Mouse (Mus musculus) MEL (cell line): ENCODE data around the gene Grsf1. TPM values are rescaled to one million over a fixed set of nuclear protein-coding genes. Genes with fewer than 3 reads are reported as not detected.
A peak's percentile ranks its signal among the peaks of the same experiment; 100 is the strongest.

Experiments
- DNase-seq: peaks from one replicate; pipeline ENCODE4 v3.0.0; 2011; ENCODE audit warnings: low read depth, low spot score
- H3K27ac ChIP-seq: 2 replicates; pipeline ENCODE4 v1.5.1; 2012; ENCODE audit warnings: low read depth, mild to moderate bottlenecking, control low read depth, low read length, moderate library complexity; ENCODE audit not compliant: control insufficient read depth
- H3K27me3 ChIP-seq, 2 experiments: fragments of 150-350 bp in 1 of 2; sonication (generic) in 1 of 2; 2 replicates each; pipeline ENCODE4 v1.6.1; 2012; ENCODE audit warnings: low read length in 2 of 2, mild to moderate bottlenecking in 2 of 2, improper control_type of control experiment in 1 of 2, moderate library complexity in 1 of 2; ENCODE audit not compliant: insufficient read depth in 2 of 2, control insufficient read depth in 1 of 2
- H3K36me3 ChIP-seq, 2 experiments: 2 replicates each; pipeline ENCODE4 v1.6.1; 2012 to 2014; ENCODE audit warnings: low read length in 2 of 2, improper control_type of control experiment in 1 of 2, inconsistent platforms in 1 of 2, mild to moderate bottlenecking in 1 of 2; ENCODE audit not compliant: insufficient read depth in 2 of 2, control insufficient read depth in 1 of 2
- H3K4me1 ChIP-seq, 2 experiments: fragments of 150-350 bp in 1 of 2; sonication (generic) in 1 of 2; 2 replicates each; pipeline ENCODE4 v1.6.1; 2012; ENCODE audit warnings: low read length in 2 of 2, improper control_type of control experiment in 1 of 2, mild to moderate bottlenecking in 1 of 2; ENCODE audit not compliant: insufficient read depth in 2 of 2, control insufficient read depth in 1 of 2
- H3K4me3 ChIP-seq, 2 experiments: fragments of 150-350 bp in 1 of 2; sonication (generic) in 1 of 2; 2 replicates each; pipeline ENCODE4 v1.5.1; 2012; ENCODE audit warnings: low read depth in 2 of 2, low read length in 2 of 2, mild to moderate bottlenecking in 2 of 2, moderate library complexity in 2 of 2, control low read depth in 1 of 2, improper control_type of control experiment in 1 of 2; ENCODE audit not compliant: control insufficient read depth in 1 of 2, insufficient read depth in 1 of 2
- H3K79me2 ChIP-seq: 2 replicates; pipeline ENCODE4 v1.6.1; 2012; ENCODE audit warnings: mild to moderate bottlenecking, low read length, moderate library complexity; ENCODE audit not compliant: control insufficient read depth, poor library complexity, insufficient read depth
- H3K9ac ChIP-seq: 2 replicates; pipeline ENCODE4 v1.6.1; 2012; ENCODE audit warnings: low read depth, mild to moderate bottlenecking, control low read depth, low read length, moderate library complexity; ENCODE audit not compliant: control insufficient read depth, poor library complexity, severe bottlenecking
- H3K9me3 ChIP-seq: fragments of 150-350 bp; sonication (generic); replicated peaks from 2 replicates; pipeline ENCODE4 v1.6.1; 2012; ENCODE audit warnings: mild to moderate bottlenecking, low read length, improper control_type of control experiment, moderate library complexity; ENCODE audit not compliant: insufficient read depth
- CTCF ChIP-seq, 3 experiments: IDR thresholded peaks in 2 of 3; conservative IDR thresholded peaks in 1 of 3; 2 replicates each; pipeline ENCODE4 v1.5.1; 2011 to 2012; ENCODE audit warnings: low read length in 3 of 3, low read depth in 2 of 3, mild to moderate bottlenecking in 2 of 3, improper control_type of control experiment in 1 of 3, inconsistent platforms in 1 of 3, mixed read lengths in 1 of 3, moderate library complexity in 1 of 3; ENCODE audit not compliant: control insufficient read depth in 1 of 3, insufficient read depth in 1 of 3, poor library complexity in 1 of 3, severe bottlenecking in 1 of 3
- ELF1 ChIP-seq: IDR thresholded peaks from 2 replicates; pipeline ENCODE4 v1.6.1; 2014; ENCODE audit warnings: low read depth, mild to moderate bottlenecking, inconsistent platforms, low read length, improper control_type of control experiment, moderate library complexity
- EP300 ChIP-seq, 2 experiments: IDR thresholded peaks; 2 replicates each; pipeline ENCODE4 v1.6.1; 2011; ENCODE audit warnings: improper control_type of control experiment in 2 of 2, low read length in 2 of 2, low read depth in 1 of 2, mild to moderate bottlenecking in 1 of 2
- ETS1 ChIP-seq: IDR thresholded peaks from 2 replicates; pipeline ENCODE4 v1.6.1; 2012; ENCODE audit warnings: low read depth, mild to moderate bottlenecking, inconsistent platforms, low read length, improper control_type of control experiment, moderate library complexity
- GATA1 ChIP-seq: IDR thresholded peaks from 2 replicates; pipeline ENCODE4 v1.6.1; 2011; ENCODE audit warnings: low read depth, low read length, improper control_type of control experiment
- MAX ChIP-seq: IDR thresholded peaks from 2 replicates; pipeline ENCODE4 v1.6.1; 2011; ENCODE audit warnings: low read length, improper control_type of control experiment
- MYB ChIP-seq: IDR thresholded peaks from 2 replicates; pipeline ENCODE4 v1.6.1; 2011; ENCODE audit warnings: mild to moderate bottlenecking, low read depth, low read length, improper control_type of control experiment
- MYC ChIP-seq: IDR thresholded peaks from 2 replicates; pipeline ENCODE4 v1.6.1; 2011; ENCODE audit warnings: low read depth, mild to moderate bottlenecking, low read length, improper control_type of control experiment, moderate library complexity
- POLR2AphosphoS2 ChIP-seq: IDR thresholded peaks from 2 replicates; pipeline ENCODE4 v1.6.1; 2011; ENCODE audit warnings: low read length, improper control_type of control experiment
- RCOR1 ChIP-seq: IDR thresholded peaks from 2 replicates; pipeline ENCODE4 v1.6.1; 2012; ENCODE audit warnings: low read depth, mild to moderate bottlenecking, inconsistent platforms, low read length, improper control_type of control experiment
- SIN3A ChIP-seq: IDR thresholded peaks from 2 replicates; pipeline ENCODE4 v1.6.1; 2012; ENCODE audit warnings: low read length, improper control_type of control experiment, inconsistent platforms
- TAL1 ChIP-seq: IDR thresholded peaks from 2 replicates; pipeline ENCODE4 v1.6.1; 2012; ENCODE audit warnings: mild to moderate bottlenecking, inconsistent platforms, low read length, moderate library complexity, mixed read lengths
- TCF12 ChIP-seq: IDR thresholded peaks from 2 replicates; pipeline ENCODE4 v1.6.1; 2014; ENCODE audit warnings: low read depth, mild to moderate bottlenecking, inconsistent platforms, low read length, improper control_type of control experiment, moderate library complexity
- USF1 ChIP-seq: IDR thresholded peaks from 2 replicates; pipeline ENCODE4 v1.6.1; 2014; ENCODE audit warnings: low read depth, mild to moderate bottlenecking, inconsistent platforms, low read length, improper control_type of control experiment, moderate library complexity
- USF2 ChIP-seq, 2 experiments: IDR thresholded peaks; 2 replicates each; pipeline ENCODE4 v1.6.1; 2011 to 2012; ENCODE audit warnings: improper control_type of control experiment in 2 of 2, low read length in 2 of 2, borderline replicate concordance in 1 of 2, inconsistent platforms in 1 of 2, low read depth in 1 of 2, mild to moderate bottlenecking in 1 of 2; ENCODE audit not compliant: insufficient read depth in 1 of 2
- ZC3H11A ChIP-seq: IDR thresholded peaks from 2 replicates; pipeline ENCODE4 v1.6.1; 2012; ENCODE audit warnings: low read depth, mild to moderate bottlenecking, inconsistent platforms, low read length, improper control_type of control experiment
- ZMIZ1 ChIP-seq: IDR thresholded peaks from 2 replicates; pipeline ENCODE4 v1.6.1; 2012; ENCODE audit warnings: low read depth, mild to moderate bottlenecking, inconsistent platforms, low read length, improper control_type of control experiment, moderate library complexity
- polyA plus RNA-seq, 2 experiments: library from polyadenylated mRNA; stranded (reverse) in 1 of 2; unstranded in 1 of 2; fragments of >175 nt in 1 of 2; fragments of >200 nt in 1 of 2; gene quantifications; 2 replicates each; pipeline versions ENCODE4 v1.2.1 to v1.2.4; 2012; ENCODE audit warnings: low replicate concordance in 2 of 2, low read depth in 1 of 2; ENCODE audit not compliant: insufficient read length in 2 of 2, insufficient read depth in 1 of 2, missing spikeins in 1 of 2
- total RNA-seq: library from RNA; depleted of rRNA; stranded (reverse); fragments of 300-350 nt; gene quantifications from 2 replicates; pipeline ENCODE4 v1.2.3, GENCODE M21; 2012

Grsf1 gene
- total and polyA plus RNA-seq, 3 experiments = 49.4 to 62.8 TPM; not detected in 1

- TF ChIP-seq EP300 (IDR thresholded peaks at IDR 0.05; ENCODE audit: low read depth in 1 of 2, low read length in 2 of 2) = no peak
- TF ChIP-seq MYB = no peak
- TF ChIP-seq MYC = no peak
- no peak for TF ChIP-seq ELF1
- TF ChIP-seq TAL1 = no peak
- TF ChIP-seq USF2 (IDR thresholded peaks at IDR 0.05; ENCODE audit: borderline replicate concordance in 1 of 2, insufficient read depth in 1 of 2, low read depth in 1 of 2, low read length in 2 of 2) = no peak
- no peak for TF ChIP-seq SIN3A
- TF ChIP-seq ZMIZ1 = no peak
- TF ChIP-seq USF1 = no peak
- Histone ChIP-seq H3K36me3 (peaks cover 0 to 18% of the 10 kb centered on the region in 2 experiments; a peak in 2 of 4 replicates), H3K27ac (no peak overlapping the region), H3K4me3 (no peak overlapping the region), H3K27me3 (no peaks in the 10 kb centered on the region), H3K9ac (no peak overlapping the region), H3K4me1 (peaks cover 3 to 14% of the 10 kb centered on the region in 2 experiments), H3K79me2 (no peaks in the 10 kb centered on the region), H3K9me3 (no peaks in the 10 kb centered on the region)
- DNase-seq = no peak
Observed at GRCm38 (mm10) chr5:88629125-88629524, 46.8 kb downstream of the Grsf1 start.

GRCm38 (mm10) chr5:88627545-88627944, 48.4 kb downstream of the Grsf1 start:
- Histone ChIP-seq H3K9me3 (no peaks in the 10 kb centered on the region), H3K36me3 (peaks cover 0 to 18% of the 10 kb centered on the region in 2 experiments; a peak in 2 of 4 replicates), H3K4me3 (no peak overlapping the region), H3K27ac (no peak overlapping the region), H3K4me1 (peaks cover 3 to 14% of the 10 kb centered on the region in 2 experiments), H3K9ac (no peak overlapping the region), H3K79me2 (no peaks in the 10 kb centered on the region), H3K27me3 (no peaks in the 10 kb centered on the region)
- peak; percentile 81 for DNase-seq
- TF ChIP-seq ETS1 = peak; percentile 72
- peak; percentile 45; the same call in 1 of the 2 replicates for TF ChIP-seq TCF12
- TF ChIP-seq EP300 (IDR thresholded peaks at IDR 0.05; ENCODE audit: low read depth in 1 of 2, low read length in 2 of 2) = peak; percentile 66 to 69; a peak in 3 of 4 replicates
- TF ChIP-seq ZC3H11A = no peak
- peak; percentile 85 for TF ChIP-seq TAL1
- no peak for TF ChIP-seq POLR2AphosphoS2
- 0 out of 2 replicates have a peak, but pooled peaks have one; percentile 39 for TF ChIP-seq MAX
- TF ChIP-seq GATA1 = peak; percentile 85
- TF ChIP-seq CTCF (IDR thresholded peaks at IDR 0.05 in 2 of 3, conservative IDR thresholded peaks at IDR 0.05 in 1 of 3; ENCODE audit: control insufficient read depth in 1 of 3, insufficient read depth in 1 of 3, low read depth in 2 of 3, low read length in 3 of 3, poor library complexity in 1 of 3, severe bottlenecking in 1 of 3) = no peak
- TF ChIP-seq RCOR1 = peak; percentile 42; the same call in 1 of the 2 replicates
